Mouse (Mus musculus) CH12.LX (cell line): ENCODE measurements around the gene Pde11a.

Experiments used
- E2F4 ChIP-seq: IDR thresholded peaks from 2 replicates; pipeline ENCODE4 v1.6.1; 2011; ENCODE audit warnings: low read depth, low read length, improper control_type of control experiment; ENCODE audit not compliant: insufficient replicate concordance
- MAX ChIP-seq: IDR thresholded peaks from 2 replicates; pipeline ENCODE4 v1.6.1; 2011; ENCODE audit warnings: low read length, improper control_type of control experiment
- NELFE ChIP-seq: IDR thresholded peaks from 2 replicates; pipeline ENCODE4 v1.6.1; 2011; ENCODE audit warnings: low read depth, low read length, improper control_type of control experiment
- POLR2A ChIP-seq: IDR thresholded peaks from 2 replicates; pipeline ENCODE4 v1.6.1; 2011; ENCODE audit warnings: low read depth, mild to moderate bottlenecking, improper control_type of control experiment, low read length
- RCOR1 ChIP-seq: conservative IDR thresholded peaks from 2 replicates; pipeline ENCODE4 v1.6.1; 2012; ENCODE audit warnings: low read depth, mild to moderate bottlenecking, inconsistent platforms, low read length, improper control_type of control experiment
- USF1 ChIP-seq: IDR thresholded peaks from 2 replicates; pipeline ENCODE4 v1.6.1; 2014; ENCODE audit warnings: low read depth, mild to moderate bottlenecking, inconsistent platforms, low read length, improper control_type of control experiment
- ZMIZ1 ChIP-seq: IDR thresholded peaks from 2 replicates; pipeline ENCODE4 v1.6.1; 2012; ENCODE audit warnings: low read depth, mild to moderate bottlenecking, inconsistent platforms, low read length, improper control_type of control experiment

DNA sequence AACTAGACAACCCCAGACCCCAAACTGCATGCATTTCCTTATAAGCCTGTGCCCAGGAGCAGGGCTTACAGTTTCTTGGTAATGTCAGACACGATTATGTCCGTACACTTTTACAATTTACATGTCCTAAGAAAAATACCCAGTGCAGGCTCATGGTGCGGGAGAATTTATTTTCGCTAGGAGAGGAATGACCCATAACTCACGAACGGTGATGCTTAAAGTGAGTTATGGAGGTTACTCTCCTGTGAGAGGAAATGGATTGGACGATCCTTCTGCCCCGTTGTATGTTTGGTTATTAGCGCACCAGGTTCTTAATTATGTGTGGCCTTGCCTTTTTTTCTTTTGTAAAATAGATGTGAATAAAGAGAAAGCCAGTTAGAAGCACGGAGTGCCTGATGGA, 270.4 kb downstream of the Pde11a start:
- no peak for TF ChIP-seq RCOR1
- TF ChIP-seq E2F4, result no peak
- no peak for TF ChIP-seq POLR2A
- TF ChIP-seq MAX, result no peak
- no peak for TF ChIP-seq ZMIZ1
- no peak for TF ChIP-seq NELFE
- no peak for TF ChIP-seq USF1
